Mouse (Mus musculus): ENCODE measurements around the gene Nav2. TPM values are rescaled to one million over a fixed set of nuclear protein-coding genes. Genes with fewer than 3 reads are reported as not detected.

Nav2 gene
- total and polyA plus RNA-seq, 3 experiments = 20.4 to 49.9 (median 34.4) TPM

- no peaks in the 10 kb centered on the region for H3K79me2 ChIP-seq (replicated peaks; ENCODE audit: control insufficient read depth, insufficient read depth, low read length)
- DNase-seq = peak; percentile 36 to 53
- TF ChIP-seq EP300 (IDR thresholded peaks at IDR 0.05; ENCODE audit: insufficient read depth, low read depth, low read length) (no peak), CTCF (IDR thresholded peaks at IDR 0.05) (no peak), POLR2A (IDR thresholded peaks at IDR 0.05; ENCODE audit: insufficient read depth, low read depth, low read length) (no peak)
- H3K27me3 ChIP-seq (ENCODE audit: control insufficient read depth, insufficient read depth, low read length) = no peaks in the 10 kb centered on the region; the same call in 1 of the 2 replicates
- intact Hi-C loops (cut with DNase I) = loop anchor here (5.0 kb wide), 1 partner anchor 130 kb away; no protein-coding TSS in a partner anchor
- no peak overlapping the region for H3K9ac ChIP-seq (ENCODE audit: low read depth, low read length)
- no peaks in the 10 kb centered on the region for H3K36me3 ChIP-seq (ENCODE audit: control insufficient read depth, insufficient read depth, low read length)
- 5% methylated on average over 28 of the region's 28 CpGs for WGBS
- H3K4me3 ChIP-seq = peak overlapping the region; percentile 80
- peaks cover 1% of the 10 kb centered on the region; the same call in 1 of the 2 replicates for H3K4me1 ChIP-seq (ENCODE audit: control insufficient read depth, insufficient read depth, low read length)
- no peak overlapping the region for H3K27ac ChIP-seq
These were observed 26.4 kb upstream of the Nav2 start for GRCm38 (mm10) chr7:48881971-48882609.

- peaks cover 1% of the 10 kb centered on the region; the same call in 1 of the 2 replicates for H3K4me1 ChIP-seq (ENCODE audit: control insufficient read depth, insufficient read depth, low read length)
- H3K79me2 ChIP-seq (replicated peaks; ENCODE audit: control insufficient read depth, insufficient read depth, low read length) = no peaks in the 10 kb centered on the region
- intact Hi-C loops (cut with DNase I) = loop anchor here (5.0 kb wide), 1 partner anchor 131 kb away; no protein-coding TSS in a partner anchor
- 88% methylated on average over 4 of the region's 4 CpGs for WGBS
- no peak overlapping the region for H3K27ac ChIP-seq
- no peak overlapping the region for H3K4me3 ChIP-seq
- no peak for DNase-seq
- TF ChIP-seq CTCF (IDR thresholded peaks at IDR 0.05) = no peak
- no peak for TF ChIP-seq POLR2A (IDR thresholded peaks at IDR 0.05; ENCODE audit: insufficient read depth, low read depth, low read length)
- TF ChIP-seq EP300 (IDR thresholded peaks at IDR 0.05; ENCODE audit: insufficient read depth, low read depth, low read length) = no peak
- no peaks in the 10 kb centered on the region; the same call in 1 of the 2 replicates for H3K27me3 ChIP-seq (ENCODE audit: control insufficient read depth, insufficient read depth, low read length)
- H3K36me3 ChIP-seq (ENCODE audit: control insufficient read depth, insufficient read depth, low read length) = no peaks in the 10 kb centered on the region
- H3K9ac ChIP-seq (ENCODE audit: low read depth, low read length) = no peak overlapping the region
These were observed 24.8 kb upstream of the Nav2 start for GRCm38 (mm10) chr7:48883525-48884265.

GRCm38 (mm10) chr7:48884266-48884611 is 24.3 kb upstream of the Nav2 start:
- no peak for DNase-seq
- Histone ChIP-seq H3K36me3 (ENCODE audit: control insufficient read depth, insufficient read depth, low read length) (no peaks in the 10 kb centered on the region), H3K4me3 (no peak overlapping the region), H3K9ac (ENCODE audit: low read depth, low read length) (no peak overlapping the region), H3K27ac (no peak overlapping the region), H3K79me2 (replicated peaks; ENCODE audit: control insufficient read depth, insufficient read depth, low read length) (no peaks in the 10 kb centered on the region), H3K27me3 (ENCODE audit: control insufficient read depth, insufficient read depth, low read length) (no peaks in the 10 kb centered on the region; the same call in 1 of the 2 replicates), H3K4me1 (ENCODE audit: control insufficient read depth, insufficient read depth, low read length) (peaks cover 1% of the 10 kb centered on the region; the same call in 1 of the 2 replicates)
- intact Hi-C loops (cut with DNase I) = loop anchor here (5.0 kb wide), 1 partner anchor 132 kb away; no protein-coding TSS in a partner anchor
- TF ChIP-seq CTCF (IDR thresholded peaks at IDR 0.05) = no peak
- no peak for TF ChIP-seq EP300 (IDR thresholded peaks at IDR 0.05; ENCODE audit: insufficient read depth, low read depth, low read length)
- TF ChIP-seq POLR2A (IDR thresholded peaks at IDR 0.05; ENCODE audit: insufficient read depth, low read depth, low read length) = no peak
- 64% methylated on average over 5 of the region's 5 CpGs for WGBS

- Histone ChIP-seq H3K79me2 (replicated peaks; ENCODE audit: control insufficient read depth, insufficient read depth, low read length) (no peaks in the 10 kb centered on the region), H3K9ac (ENCODE audit: low read depth, low read length) (no peak overlapping the region), H3K27me3 (ENCODE audit: control insufficient read depth, insufficient read depth, low read length) (no peaks in the 10 kb centered on the region), H3K27ac (no peak overlapping the region), H3K4me3 (no peak overlapping the region), H3K4me1 (ENCODE audit: control insufficient read depth, insufficient read depth, low read length) (no peaks in the 10 kb centered on the region), H3K36me3 (ENCODE audit: control insufficient read depth, insufficient read depth, low read length) (no peaks in the 10 kb centered on the region)
- TF ChIP-seq CTCF (IDR thresholded peaks at IDR 0.05) (no peak), EP300 (IDR thresholded peaks at IDR 0.05; ENCODE audit: insufficient read depth, low read depth, low read length) (no peak), POLR2A (IDR thresholded peaks at IDR 0.05; ENCODE audit: insufficient read depth, low read depth, low read length) (no peak)
- 46% methylated on average over 8 of the region's 8 CpGs for WGBS
- no peak for DNase-seq
- intact Hi-C loops (cut with DNase I) = no loop called here
These were observed 20.5 kb upstream of the Nav2 start for GRCm38 (mm10) chr7:48887973-48888372.

- Histone ChIP-seq H3K79me2 (replicated peaks; ENCODE audit: control insufficient read depth, insufficient read depth, low read length) (no peaks in the 10 kb centered on the region), H3K27ac (no peak overlapping the region), H3K9ac (ENCODE audit: low read depth, low read length) (no peak overlapping the region), H3K27me3 (ENCODE audit: control insufficient read depth, insufficient read depth, low read length) (no peaks in the 10 kb centered on the region), H3K4me1 (ENCODE audit: control insufficient read depth, insufficient read depth, low read length) (no peaks in the 10 kb centered on the region), H3K36me3 (ENCODE audit: control insufficient read depth, insufficient read depth, low read length) (no peaks in the 10 kb centered on the region), H3K4me3 (no peak overlapping the region)
- 45% methylated on average over 2 of the region's 2 CpGs for WGBS
- no peak for DNase-seq
- no peak for TF ChIP-seq EP300 (IDR thresholded peaks at IDR 0.05; ENCODE audit: insufficient read depth, low read depth, low read length)
- no peak for TF ChIP-seq POLR2A (IDR thresholded peaks at IDR 0.05; ENCODE audit: insufficient read depth, low read depth, low read length)
- no peak for TF ChIP-seq CTCF (IDR thresholded peaks at IDR 0.05)
- intact Hi-C loops (cut with DNase I) = no loop called here
These were observed 19.8 kb upstream of the Nav2 start for GRCm38 (mm10) chr7:48888751-48889150.

GRCm38 (mm10) chr7:48891029-48891428 is 17.5 kb upstream of the Nav2 start:
- Histone ChIP-seq H3K27me3 (ENCODE audit: control insufficient read depth, insufficient read depth, low read length) (no peaks in the 10 kb centered on the region), H3K4me3 (no peak overlapping the region), H3K4me1 (ENCODE audit: control insufficient read depth, insufficient read depth, low read length) (no peaks in the 10 kb centered on the region; the same call in 1 of the 2 replicates), H3K79me2 (replicated peaks; ENCODE audit: control insufficient read depth, insufficient read depth, low read length) (no peaks in the 10 kb centered on the region), H3K27ac (no peak overlapping the region), H3K36me3 (ENCODE audit: control insufficient read depth, insufficient read depth, low read length) (no peaks in the 10 kb centered on the region), H3K9ac (ENCODE audit: low read depth, low read length) (no peak overlapping the region)
- intact Hi-C loops (cut with DNase I) = no loop called here
- no peak for TF ChIP-seq EP300 (IDR thresholded peaks at IDR 0.05; ENCODE audit: insufficient read depth, low read depth, low read length)
- TF ChIP-seq CTCF (IDR thresholded peaks at IDR 0.05) = no peak
- TF ChIP-seq POLR2A (IDR thresholded peaks at IDR 0.05; ENCODE audit: insufficient read depth, low read depth, low read length) = no peak
- DNase-seq = no peak
- 85% methylated on average over 5 of the region's 5 CpGs for WGBS

Data from heart, adult 2 months (tissue).